Mouse (Mus musculus): ENCODE measurements around the gene Ppcdc.

Ppcdc gene

DNA sequence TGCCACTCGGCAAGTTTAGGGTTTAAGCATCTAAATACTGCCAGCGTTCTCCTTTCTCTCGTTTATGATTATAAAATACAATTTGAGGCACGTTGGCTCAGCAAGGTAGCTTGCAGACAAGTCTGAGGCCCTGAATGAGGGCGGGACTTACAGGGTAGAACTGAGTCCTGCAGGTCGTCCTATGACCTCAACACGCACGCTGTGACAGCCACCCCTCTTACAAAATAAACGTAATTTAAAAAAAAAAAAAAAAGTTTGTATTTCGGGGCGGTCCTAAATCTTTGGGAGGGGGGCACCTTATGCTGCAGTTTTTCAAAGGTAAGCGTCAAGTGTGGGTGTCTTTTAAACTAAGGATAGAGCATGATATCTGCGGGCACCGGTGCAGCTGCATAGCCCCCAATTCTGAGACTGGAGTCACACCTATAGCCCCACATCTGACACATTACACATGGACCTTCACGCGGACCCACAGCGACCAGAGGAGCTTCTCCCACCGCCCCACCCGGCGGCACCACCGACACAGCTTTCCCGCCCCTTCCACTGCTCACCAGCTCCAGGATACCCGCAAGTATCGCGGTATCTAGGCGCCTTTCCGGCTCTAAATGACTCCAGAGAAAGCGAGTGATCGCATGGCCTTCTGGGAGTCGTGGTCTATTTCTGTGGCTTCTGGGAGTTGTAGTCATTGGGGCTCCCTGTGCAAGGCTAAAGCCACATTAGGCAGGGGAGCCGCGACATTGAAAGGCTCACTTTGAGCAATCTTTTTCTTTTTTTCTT lies at the start of gene Ppcdc:
Gene Ppcdc, minus strand, starts transcription at position 603 of the 774 bp plus-strand sequence.
- peak; percentile 98 for DNase-seq (ENCODE audit: low read depth, low spot score)

DNA sequence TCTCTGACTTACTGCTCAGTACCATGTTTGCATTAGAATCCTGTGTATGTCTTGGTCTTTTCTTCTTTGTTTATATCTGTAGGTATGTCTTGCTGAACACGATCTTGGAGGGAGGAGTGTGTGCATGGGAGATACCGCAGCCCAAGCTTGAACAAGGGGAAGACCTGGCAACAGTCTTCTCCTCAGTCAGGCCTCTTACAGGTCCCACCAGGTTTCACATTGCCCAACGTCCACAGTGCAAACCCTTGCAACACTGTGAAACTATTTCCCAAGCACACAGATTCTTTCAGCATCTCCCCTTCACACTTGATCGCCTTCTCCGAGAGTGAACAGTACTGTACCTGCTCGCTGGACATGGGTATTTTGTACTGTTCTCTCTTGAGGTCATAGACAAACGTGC lies 47.9 kb upstream of the Ppcdc start:
- no peak for DNase-seq (ENCODE audit: low read depth, low spot score)

DNA sequence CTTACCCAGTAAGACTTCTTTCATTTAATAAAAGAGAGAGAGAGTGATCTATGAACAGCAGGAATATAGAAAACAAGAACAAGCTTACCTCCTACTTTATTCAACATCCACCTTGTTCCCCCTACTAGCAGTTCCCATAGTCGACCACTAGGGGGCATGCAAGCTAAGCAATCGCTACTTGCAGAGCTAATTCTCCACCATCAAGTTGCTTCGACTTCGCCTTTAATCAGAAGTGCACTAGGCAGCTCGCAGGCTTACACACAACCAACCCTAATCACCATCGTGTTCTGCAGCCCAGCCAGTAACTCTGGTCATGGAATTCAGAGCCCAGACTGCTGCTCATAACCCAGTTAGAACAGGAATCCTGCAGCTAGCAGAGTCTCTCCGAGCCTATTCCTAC lies 45.9 kb upstream of the Ppcdc start:
- DNase-seq (ENCODE audit: low read depth, low spot score), result peak; percentile 86

DNA sequence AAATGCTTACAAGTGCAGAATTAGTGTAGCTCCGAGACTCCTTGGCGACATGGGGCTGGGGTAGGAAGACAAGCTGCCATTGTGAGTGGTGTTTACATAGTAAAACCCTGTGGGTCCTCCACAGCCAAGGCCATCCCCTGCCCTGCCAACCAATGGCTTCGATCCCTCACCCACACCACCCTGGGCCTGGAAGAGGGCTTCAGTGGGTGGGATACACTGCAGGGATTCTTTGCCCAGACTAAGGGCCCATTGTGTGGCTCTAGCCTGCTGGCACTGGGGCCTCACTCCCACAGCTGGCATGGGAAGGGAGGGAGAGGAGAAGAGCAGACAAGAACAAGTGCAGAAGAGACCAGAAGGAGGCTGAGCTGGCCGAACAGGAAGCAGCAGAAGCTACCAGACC lies 29.0 kb upstream of the Ppcdc start:
- DNase-seq (ENCODE audit: low read depth, low spot score), result no peak

DNA sequence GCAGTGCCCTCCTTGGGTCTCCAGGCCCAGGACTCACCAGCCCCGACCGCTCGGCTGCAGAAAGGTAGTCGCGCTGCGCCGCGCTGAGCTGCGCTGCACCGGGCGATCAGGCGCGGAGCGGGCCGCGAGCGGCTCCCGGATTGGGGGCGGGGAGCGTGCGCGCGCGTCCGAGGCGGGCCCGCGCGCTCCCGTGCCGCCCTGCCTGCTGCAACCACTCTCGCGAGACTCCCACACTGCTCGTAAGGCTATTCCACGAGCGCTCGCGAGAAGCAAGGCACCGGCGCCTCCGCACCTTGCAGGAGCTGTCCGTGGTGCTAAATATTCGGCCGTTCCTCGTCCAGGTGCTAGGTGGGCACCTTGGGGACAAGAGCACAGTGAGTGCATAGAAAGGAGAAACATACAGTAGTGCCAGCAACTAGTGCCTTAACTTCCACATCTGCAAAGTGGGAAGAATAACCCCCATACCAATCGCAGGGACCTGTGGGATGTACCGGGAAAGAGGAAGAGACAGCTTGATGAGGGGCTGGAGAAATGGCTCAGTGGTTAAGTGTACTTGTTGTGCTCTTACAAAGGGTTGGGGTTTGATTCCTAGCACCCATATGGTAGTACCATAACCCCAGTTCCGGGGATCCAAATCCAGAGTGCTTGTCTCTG lies 28.1 kb upstream of the Ppcdc start, which contains the start of gene Scamp5:
Gene Scamp5, minus strand, starts transcription at position 165 of the 654 bp plus-strand sequence.
- DNase-seq (ENCODE audit: low read depth, low spot score), result no peak

DNA sequence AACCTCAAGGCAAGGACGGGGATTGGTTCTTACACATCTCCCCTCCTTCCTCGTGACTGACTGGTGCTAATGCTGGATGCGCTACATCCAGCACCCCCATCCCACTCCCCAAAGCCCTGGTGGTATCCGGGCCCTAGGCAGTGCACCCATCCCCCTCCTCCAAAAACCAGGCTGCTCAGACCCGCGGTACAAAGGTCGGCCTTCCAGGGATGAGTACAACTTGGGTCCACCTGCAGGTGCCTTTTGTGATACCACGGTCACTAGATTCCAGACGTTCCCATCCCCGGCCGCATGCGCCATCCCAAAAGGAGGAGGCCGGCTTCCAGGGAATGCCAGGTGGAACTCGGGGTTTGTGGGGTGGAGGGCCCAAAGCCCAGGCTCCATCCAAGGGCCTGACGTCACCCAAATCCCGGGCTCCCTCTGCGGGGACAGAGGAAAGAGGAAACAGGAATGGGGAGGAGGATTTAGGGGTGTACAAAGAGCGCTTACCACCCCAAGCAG lies 27.4 kb upstream of the Ppcdc start:
- no peak for DNase-seq (ENCODE audit: low read depth, low spot score)

DNA sequence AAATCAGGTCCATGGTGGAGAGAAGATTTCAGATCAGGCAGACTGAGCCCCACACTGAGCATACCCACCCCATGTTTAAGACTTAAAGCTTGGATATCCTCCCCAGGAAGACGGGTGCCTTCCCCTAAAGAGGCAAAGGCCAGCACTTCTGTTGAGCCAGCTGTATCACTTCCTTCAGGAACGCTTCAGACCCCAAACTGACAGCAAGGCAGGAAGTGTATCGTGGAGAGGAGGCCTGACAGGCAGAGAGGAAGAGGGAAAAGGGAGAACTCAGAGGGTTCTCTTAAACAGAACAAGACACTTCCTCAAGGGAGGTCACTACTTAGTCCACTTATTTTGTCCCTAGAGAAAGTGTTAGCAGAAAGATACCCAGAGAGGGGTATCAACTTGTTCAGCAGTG lies 26.2 kb upstream of the Ppcdc start:
- no peak for DNase-seq (ENCODE audit: low read depth, low spot score)

DNA sequence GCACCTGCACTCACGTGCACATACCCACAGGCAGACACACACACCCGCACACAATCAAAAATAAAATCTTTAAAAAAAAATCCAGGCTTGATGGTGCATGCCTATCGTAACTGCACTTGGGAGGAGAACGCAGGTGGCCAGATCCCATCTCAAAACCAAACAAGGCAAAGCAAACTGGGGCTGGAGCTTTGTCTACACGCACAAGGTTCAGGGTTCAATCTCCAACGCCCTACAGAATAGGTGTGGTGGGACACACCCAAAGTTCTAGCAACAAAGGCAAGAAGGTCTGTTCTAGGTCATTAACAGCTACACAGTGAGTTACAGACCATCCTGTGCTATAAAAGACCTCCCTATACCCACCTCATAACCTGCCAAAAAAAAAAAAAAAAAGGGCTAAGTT lies 22.9 kb upstream of the Ppcdc start:
- DNase-seq (ENCODE audit: low read depth, low spot score), result no peak

DNA sequence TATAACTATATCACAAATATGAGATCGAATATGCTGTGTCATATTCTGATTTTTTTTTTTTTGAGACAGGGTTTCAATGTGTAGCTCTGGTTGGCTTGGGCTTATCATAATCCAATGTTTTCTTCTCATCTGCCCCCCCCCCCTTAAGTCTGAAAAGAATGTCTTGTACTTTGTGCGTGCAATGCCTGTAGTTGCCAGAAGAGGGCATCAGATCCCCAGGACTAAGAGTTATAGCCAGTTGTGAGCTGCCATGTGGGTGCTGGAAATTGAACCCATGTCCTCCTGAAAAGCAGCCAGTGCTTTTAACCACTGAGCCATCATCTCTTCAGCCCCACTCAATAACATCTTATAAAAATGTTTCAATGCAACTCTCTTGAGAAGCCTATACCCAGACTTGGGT lies 19.8 kb upstream of the Ppcdc start:
- DNase-seq (ENCODE audit: low read depth, low spot score), result peak; percentile 20

DNA sequence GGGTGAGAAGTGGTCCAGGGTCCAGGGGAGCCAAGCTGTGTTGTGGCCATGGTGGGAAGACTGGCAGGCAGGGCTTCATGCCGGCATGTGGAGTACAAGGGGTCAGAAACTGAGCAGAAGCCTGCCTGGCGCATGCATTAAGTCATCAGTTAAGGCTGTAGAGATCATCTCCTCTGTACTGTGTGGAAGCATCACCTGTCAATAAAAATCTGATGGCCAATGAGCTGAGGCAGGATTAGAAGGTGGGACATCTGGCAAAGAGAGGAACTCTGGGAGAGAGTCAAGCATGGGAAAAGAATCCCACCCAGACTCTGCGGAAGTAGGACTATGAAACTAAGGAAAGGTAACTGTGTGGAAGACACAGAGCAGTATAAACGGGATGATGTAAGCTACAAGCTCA lies 13.6 kb upstream of the Ppcdc start:
- DNase-seq (ENCODE audit: low read depth, low spot score), result no peak

DNA sequence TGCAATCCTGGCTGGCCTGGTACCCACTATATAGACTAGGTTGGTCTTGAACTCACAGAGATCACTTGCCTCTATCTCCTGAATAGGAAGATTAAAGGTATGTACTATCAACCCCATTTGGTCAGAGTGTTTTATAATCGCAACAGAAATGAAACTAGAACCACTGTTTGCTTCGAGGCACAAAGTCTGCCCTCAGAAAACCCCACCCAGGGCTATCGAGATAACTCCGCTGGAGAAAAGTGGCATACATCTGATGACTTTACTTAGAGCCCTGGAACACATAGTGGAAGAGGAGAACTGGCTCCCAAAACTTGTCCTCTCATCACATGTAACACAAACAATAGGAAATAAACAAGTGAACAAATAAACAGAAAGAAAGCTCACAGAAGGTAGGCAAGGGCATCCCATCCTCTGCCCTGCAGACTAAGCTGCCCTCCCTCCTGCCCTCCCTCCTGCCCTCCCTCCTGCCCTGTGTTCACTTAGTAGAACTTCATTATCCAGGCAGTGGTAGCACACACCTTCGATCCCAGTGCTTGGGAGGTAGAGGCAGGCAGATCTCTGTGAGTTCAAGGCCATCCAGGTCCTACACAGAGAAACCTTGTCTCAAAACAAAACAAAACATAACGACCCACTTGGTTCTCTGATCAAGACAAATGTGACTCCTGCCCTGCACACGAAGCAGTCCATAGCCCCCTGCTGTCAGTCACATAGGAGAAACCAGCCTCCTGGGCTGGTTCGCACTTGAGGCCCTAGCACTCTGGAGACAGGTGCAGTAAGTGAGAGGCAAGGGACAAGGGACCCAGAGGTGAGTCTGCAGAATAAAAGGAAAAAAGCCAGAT lies 12.9 kb upstream of the Ppcdc start:
- DNase-seq (ENCODE audit: low read depth, low spot score), result no peak

DNA sequence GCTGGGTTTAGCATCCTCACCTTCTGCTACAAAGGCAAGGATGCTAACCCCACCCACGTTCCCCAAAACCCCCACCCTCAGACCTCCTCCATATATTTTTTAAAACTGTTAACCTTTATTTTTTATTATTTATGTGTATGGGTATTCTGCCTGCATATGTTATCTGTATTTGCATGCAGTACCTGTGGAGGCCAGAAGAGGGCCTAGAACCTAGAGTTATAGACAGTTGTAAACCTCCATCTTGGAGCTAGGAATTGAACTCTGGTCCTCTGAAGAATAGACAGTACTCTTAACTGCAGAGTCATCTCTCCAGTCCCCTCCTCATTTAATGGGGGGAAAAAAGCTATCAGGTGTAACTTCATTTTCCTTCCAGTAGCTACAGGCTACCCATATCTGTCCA lies 9.8 kb upstream of the Ppcdc start:
- DNase-seq (ENCODE audit: low read depth, low spot score), result peak; percentile 21

DNA sequence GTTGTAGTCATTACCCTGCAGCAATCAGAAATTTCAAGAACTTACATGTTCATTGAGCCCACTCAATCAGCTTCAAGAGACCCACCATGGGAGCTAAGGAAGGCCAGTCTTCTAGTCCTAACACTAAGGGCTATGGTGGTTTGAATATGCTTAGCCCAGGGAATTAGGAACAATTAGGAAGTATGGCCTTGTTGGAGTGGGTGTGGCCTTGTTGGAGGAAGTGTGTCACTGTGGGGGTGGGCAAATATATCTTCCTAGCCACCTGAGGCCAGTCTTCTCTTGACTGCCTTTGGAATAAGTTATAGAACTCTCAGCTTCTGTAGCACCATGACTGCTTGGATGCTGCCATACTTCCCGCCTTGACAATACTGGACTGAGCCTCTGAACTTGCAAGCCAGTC lies 696 bp upstream of the Ppcdc start:
- DNase-seq (ENCODE audit: low read depth, low spot score), result no peak

DNA sequence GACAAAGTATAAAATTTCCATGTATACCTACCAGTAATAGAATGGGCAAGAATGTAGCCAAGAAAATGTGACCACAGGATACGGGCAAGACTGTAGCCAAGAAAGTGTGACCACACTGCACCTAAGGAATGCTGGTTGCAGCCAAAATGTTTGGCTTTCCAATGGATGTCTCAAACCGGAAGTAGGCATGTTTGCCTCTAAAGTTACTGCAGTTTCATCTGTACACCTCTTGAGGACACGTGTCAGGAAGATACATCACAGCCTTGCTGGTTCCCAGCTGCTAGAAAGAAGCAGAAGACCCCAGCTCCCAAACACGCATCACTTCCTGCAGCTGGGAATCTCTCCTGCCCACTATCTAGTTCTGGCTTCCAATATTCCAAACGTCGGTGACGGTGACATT lies 841 bp downstream of the Ppcdc start:
- DNase-seq (ENCODE audit: low read depth, low spot score), result peak; percentile 88

DNA sequence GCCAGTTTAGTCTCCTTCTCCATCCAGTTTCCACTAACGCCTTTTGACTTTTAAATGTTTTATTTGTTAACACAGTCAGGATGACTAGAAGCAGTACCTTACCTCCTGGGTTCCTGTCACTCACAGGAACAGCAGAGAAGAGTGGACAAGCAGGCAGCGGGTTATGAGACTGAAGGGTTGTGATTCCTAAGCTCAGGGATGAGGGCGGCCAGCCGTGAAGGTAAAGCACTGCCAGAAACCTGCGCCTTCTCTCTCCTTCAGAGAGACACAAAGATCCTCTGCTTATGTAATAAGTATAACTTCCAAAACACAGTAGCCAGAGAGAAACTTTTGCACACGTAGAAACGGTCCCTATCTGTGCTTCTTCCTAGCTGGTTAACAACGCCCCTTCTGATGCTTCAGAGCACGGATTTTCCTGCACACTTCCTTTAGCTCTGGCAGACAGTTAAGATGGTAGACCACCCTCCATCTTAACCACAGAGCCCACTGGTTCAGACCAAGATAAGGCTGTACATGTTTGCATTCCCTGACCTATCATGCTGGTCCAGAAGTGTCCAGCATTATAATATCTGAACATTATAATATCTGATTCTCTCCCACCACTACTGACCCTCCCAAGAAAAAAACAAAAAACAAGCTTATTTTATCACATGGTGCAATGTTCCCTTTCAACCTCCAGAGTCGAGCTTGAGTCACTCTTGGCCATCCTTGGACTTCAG lies 1.9 kb downstream of the Ppcdc start:
- peak; percentile 22 for DNase-seq (ENCODE audit: low read depth, low spot score)

DNA sequence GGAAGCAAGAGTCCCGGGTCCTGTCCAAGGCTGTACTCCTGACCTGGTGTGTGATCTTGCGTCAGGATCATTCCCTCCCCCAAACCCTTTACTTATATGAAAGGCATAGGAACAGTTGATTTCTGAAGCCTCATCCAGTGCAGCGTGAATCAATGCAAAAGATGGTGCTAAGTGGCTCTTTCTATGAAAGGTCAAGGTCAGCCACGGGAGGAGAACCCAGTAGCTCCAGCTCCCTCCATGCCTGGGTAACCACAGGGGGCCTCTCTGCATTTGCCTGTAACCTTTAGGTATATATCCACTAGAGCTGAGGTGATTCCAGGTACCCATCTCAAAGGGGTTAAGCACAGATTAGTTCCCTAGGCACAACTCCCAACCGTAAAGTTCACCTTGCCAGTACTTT lies 3.8 kb downstream of the Ppcdc start:
- no peak for DNase-seq (ENCODE audit: low read depth, low spot score)

DNA sequence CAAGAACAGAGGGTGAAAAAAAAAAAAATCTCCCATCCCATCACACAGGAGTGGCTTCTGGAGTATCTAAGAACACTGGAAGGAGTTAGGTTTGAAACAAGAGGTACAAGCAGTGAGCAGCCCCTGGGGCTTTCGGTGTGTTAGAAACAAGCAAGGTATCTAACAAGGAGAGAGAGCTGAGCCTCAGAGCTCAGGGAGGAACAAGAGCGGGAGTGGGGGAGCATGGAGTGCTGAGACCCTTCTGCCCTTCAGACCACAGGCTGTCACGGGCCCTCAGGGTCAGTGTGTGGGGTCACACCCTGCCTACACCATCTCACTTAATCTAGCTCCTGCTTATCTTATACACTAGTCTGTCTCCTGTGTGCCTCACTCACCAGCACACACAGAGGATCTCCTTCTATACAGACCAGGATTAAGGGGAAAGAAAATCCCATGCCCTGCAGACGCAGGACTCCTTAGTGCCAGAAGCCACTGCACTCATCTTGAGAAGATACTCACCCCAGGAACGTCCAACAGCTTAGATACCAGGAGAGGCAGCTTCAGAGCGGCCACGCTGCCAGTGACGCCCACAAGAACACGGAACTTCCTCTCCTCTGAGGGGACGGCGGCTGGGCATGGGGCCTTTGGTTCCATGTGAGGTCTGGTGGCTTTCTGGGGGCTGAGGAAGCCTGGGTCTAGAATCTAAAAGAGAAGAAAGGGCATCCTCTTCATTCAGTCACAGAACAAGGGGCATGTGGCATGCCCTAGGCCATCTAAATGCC lies 5.3 kb downstream of the Ppcdc start:
- no peak for DNase-seq (ENCODE audit: low read depth, low spot score)

DNA sequence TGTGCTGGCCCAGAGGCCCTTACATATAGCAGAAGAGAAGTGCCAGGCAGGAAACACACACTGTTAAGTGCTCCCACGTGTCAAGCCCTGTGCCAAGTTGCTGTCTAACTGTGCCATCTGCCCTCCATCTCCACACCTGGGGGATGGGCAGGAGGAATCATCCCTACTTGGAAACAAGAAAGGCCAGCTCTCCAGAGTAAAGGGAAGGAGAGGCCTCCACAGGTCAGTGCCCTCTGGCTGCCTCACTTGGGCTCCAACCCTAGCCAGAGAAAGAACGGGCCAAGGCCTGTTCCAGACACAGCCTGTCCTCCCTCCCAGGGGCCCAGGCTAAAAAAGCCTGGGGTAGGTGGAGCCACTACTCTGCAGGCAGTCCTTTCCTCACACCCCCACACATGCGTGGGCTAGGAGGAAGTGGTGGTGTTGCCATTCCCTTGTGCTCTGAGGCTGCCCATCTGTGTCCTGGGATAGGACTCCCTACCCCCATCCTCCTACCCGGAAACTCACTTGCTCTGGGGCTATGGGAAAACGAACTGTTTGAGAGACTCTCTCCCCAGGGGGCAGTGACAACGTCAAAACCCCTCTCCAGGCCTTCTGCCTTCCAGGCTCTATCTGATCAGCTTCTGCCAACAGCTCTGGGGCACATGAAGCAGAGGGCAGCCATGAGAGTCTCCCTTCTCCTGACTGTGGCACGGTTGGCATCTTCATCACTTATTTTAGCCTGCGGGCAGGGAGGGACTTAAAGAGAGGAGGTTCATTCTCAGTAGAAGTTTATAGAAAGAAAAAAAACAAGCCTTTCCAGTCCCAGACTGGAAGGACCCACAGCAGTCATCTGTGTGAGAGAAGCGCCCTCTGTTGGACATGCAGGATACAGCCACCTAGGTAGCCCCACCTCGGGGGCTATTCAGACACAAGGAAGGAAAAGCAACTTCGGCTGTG lies 6.6 kb downstream of the Ppcdc start:
- peak; percentile 96 for DNase-seq (ENCODE audit: low read depth, low spot score)

DNA sequence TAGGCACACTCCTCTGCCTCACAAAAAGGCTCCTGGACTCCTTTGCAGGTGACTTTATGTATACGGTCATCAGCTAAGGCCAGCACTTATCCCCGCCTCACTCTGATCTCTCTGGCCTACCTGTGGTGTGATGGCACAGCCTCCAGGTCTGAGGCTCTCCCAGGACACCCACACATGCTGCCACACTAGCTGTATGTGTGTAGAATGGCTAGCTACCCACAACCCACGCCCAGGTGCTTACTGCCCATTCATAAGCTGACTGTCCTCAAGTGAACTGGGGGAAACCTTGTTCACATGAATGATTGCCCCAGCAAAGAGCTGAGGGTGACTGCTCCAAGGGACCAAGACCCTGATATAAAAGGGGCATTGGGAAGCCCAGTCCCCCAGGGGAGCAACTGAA lies 7.4 kb downstream of the Ppcdc start:
- DNase-seq (ENCODE audit: low read depth, low spot score), result no peak

DNA sequence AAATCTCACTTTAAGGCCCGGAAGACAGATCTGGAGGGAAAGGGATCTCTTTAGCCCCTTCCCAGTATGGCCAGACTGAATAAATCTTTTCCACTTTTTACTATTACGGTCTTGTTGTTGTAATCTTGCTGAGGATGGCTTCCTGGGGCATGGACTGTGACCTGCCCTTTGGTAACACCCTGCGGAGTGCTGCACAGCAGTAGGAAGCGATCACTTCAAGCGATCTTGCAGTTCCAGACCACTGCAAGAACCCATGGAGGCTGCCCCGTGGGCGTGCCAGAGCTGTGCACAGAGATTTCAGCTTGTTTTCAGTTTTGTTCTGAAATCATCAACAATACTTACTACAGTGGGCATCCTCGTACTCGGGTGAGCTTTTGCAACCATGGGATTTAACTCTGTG lies 8.7 kb downstream of the Ppcdc start:
- DNase-seq (ENCODE audit: low read depth, low spot score), result no peak
